Mouse (Mus musculus) heart, adult 2 months (tissue): ENCODE measurements around the gene Acot7. TPM values are rescaled to one million over a fixed set of nuclear protein-coding genes. Genes with fewer than 3 reads are reported as not detected.
A peak's percentile ranks its signal among the peaks of the same experiment; 100 is the strongest.

Experiments used
- DNase-seq, 2 experiments: peaks; one replicate each; pipeline ENCODE4 v3.0.0; 2021
- H3K27ac ChIP-seq: fragments of 200-600 bp; 2 replicates; pipeline ENCODE4 v1.8.1; 2022
- H3K27me3 ChIP-seq: fragments of 200-500 bp; 2 replicates; pipeline ENCODE4 v1.6.1; 2012; ENCODE audit warnings: mild to moderate bottlenecking, low read length, inconsistent platforms, mixed read lengths; ENCODE audit not compliant: control insufficient read depth, insufficient read depth
- H3K36me3 ChIP-seq: fragments of 200-500 bp; 2 replicates; pipeline ENCODE4 v1.6.1; 2012; ENCODE audit warnings: low read length, inconsistent platforms; ENCODE audit not compliant: control insufficient read depth, insufficient read depth
- H3K4me1 ChIP-seq: fragments of 200-500 bp; 2 replicates; pipeline ENCODE4 v1.6.1; 2011; ENCODE audit warnings: low read length; ENCODE audit not compliant: control insufficient read depth, insufficient read depth
- H3K4me3 ChIP-seq: fragments of 200-600 bp; 2 replicates; pipeline ENCODE4 v1.8.1; 2022
- H3K79me2 ChIP-seq: fragments of 200-500 bp; replicated peaks from 2 replicates; pipeline ENCODE4 v1.6.1; 2012; ENCODE audit warnings: mild to moderate bottlenecking, inconsistent platforms, low read length, moderate library complexity, mixed read lengths; ENCODE audit not compliant: control insufficient read depth, insufficient read depth
- H3K9ac ChIP-seq: fragments of 200-500 bp; 2 replicates; pipeline ENCODE4 v1.6.1; 2012; ENCODE audit warnings: low read depth, mild to moderate bottlenecking, control low read depth, inconsistent platforms, low read length, mixed read lengths
- CTCF ChIP-seq: fragments of 200-600 bp; IDR thresholded peaks from 2 replicates; pipeline ENCODE4 v1.8.1; 2022; ENCODE audit warnings: antibody characterized with exemption, mild to moderate bottlenecking, moderate library complexity
- EP300 ChIP-seq: fragments of 200-500 bp; IDR thresholded peaks from 2 replicates; pipeline ENCODE4 v1.6.1; 2011; ENCODE audit warnings: low read depth, low read length, control low read depth; ENCODE audit not compliant: insufficient read depth
- POLR2A ChIP-seq: fragments of 200-500 bp; IDR thresholded peaks from 2 replicates; pipeline ENCODE4 v1.6.1; 2011; ENCODE audit warnings: mild to moderate bottlenecking, low read depth, low read length, control low read depth; ENCODE audit not compliant: insufficient read depth
- WGBS: fragments of 180-500 bp; shearing (Covaris S2); methylation state at CpG from one replicate; pipeline ENCODE4 v1.1.7; 2018; 5-methylcytosine and 5-hydroxymethylcytosine counted together
- intact Hi-C: fragments of 180-260 bp; cut with DNase I; formaldehyde crosslinking; loops from one replicate; pipeline ENCODE4 v1.15.1; 2025
- polyA plus RNA-seq: library from polyadenylated mRNA; depleted of rRNA; stranded (reverse); fragments of >200 nt; gene quantifications from 2 replicates; pipeline ENCODE4 v1.2.3, GENCODE M21; 2012
- total RNA-seq, 2 experiments: library from RNA; stranded (reverse); gene quantifications; 2 replicates each; pipeline ENCODE4 v1.2.3; 2021

Gene Acot7
- total and polyA plus RNA-seq, 3 experiments = 51.7 to 64.8 (median 58.1) TPM

GRCm38 (mm10) chr4:152298836-152299235 is 120.9 kb downstream of the Acot7 start:
- intact Hi-C loops = loop anchor here (5.0 to 10.0 kb wide), 2 partner anchors 33 to 274 kb away; partner anchors contain the start of gene Zbtb48
- Histone ChIP-seq H3K27ac (no peak overlapping the region), H3K27me3 (no peaks in the 10 kb centered on the region), H3K36me3 (no peaks in the 10 kb centered on the region), H3K4me3 (no peak overlapping the region), H3K4me1 (peaks cover 8% of the 10 kb centered on the region), H3K9ac (0 out of 2 replicates have a peak overlapping the region, but pooled peaks have one; percentile 1), H3K79me2 (peaks cover 5% of the 10 kb centered on the region; the same call in 1 of the 2 replicates)
- WGBS = 79% methylated on average over 14 of the region's 14 CpGs
- TF ChIP-seq CTCF (no peak), POLR2A (no peak), EP300 (no peak)
- no peak for DNase-seq

GRCm38 (mm10) chr4:152300375-152300774 is 122.4 kb downstream of the Acot7 start:
- no peaks in the 10 kb centered on the region for H3K36me3 ChIP-seq
- peaks cover 7% of the 10 kb centered on the region for H3K4me1 ChIP-seq
- H3K27ac ChIP-seq = no peak overlapping the region
- H3K9ac ChIP-seq = no peak overlapping the region
- intact Hi-C loops = no loop called here
- TF ChIP-seq POLR2A = no peak
- TF ChIP-seq EP300 = no peak
- TF ChIP-seq CTCF = no peak
- H3K4me3 ChIP-seq = no peak overlapping the region
- WGBS = 89% methylated on average over 8 of the region's 8 CpGs
- no peaks in the 10 kb centered on the region for H3K27me3 ChIP-seq
- DNase-seq = no peak
- H3K79me2 ChIP-seq = peaks cover 5% of the 10 kb centered on the region; the same call in 1 of the 2 replicates

GRCm38 (mm10) chr4:152302012-152302411 is 124.1 kb downstream of the Acot7 start:
- 83% methylated on average over 11 of the region's 11 CpGs for WGBS
- no peak for TF ChIP-seq EP300
- Histone ChIP-seq H3K27ac (no peak overlapping the region), H3K36me3 (no peaks in the 10 kb centered on the region), H3K4me3 (no peak overlapping the region), H3K9ac (no peak overlapping the region), H3K4me1 (peaks cover 3% of the 10 kb centered on the region), H3K79me2 (peaks cover 5% of the 10 kb centered on the region; the same call in 1 of the 2 replicates), H3K27me3 (no peaks in the 10 kb centered on the region)
- DNase-seq = no peak
- intact Hi-C loops = no loop called here

- intact Hi-C loops = no loop called here
- 92% methylated on average over 10 of the region's 10 CpGs for WGBS
- Histone ChIP-seq H3K27me3 (no peaks in the 10 kb centered on the region), H3K36me3 (no peaks in the 10 kb centered on the region), H3K9ac (no peak overlapping the region), H3K4me3 (no peak overlapping the region), H3K79me2 (no peaks in the 10 kb centered on the region; the same call in 1 of the 2 replicates), H3K4me1 (no peaks in the 10 kb centered on the region; the same call in 1 of the 2 replicates), H3K27ac (no peak overlapping the region)
- TF ChIP-seq EP300 (no peak), CTCF (no peak), POLR2A (no peak)
- no peak for DNase-seq
Measured at GRCm38 (mm10) chr4:152303172-152303571, 125.2 kb downstream of the Acot7 start.

GRCm38 (mm10) chr4:152304685-152305084 is 126.8 kb downstream of the Acot7 start:
- Histone ChIP-seq H3K36me3 (no peaks in the 10 kb centered on the region), H3K4me1 (no peaks in the 10 kb centered on the region), H3K27me3 (no peaks in the 10 kb centered on the region), H3K79me2 (no peaks in the 10 kb centered on the region), H3K9ac (no peak overlapping the region), H3K27ac (no peak overlapping the region), H3K4me3 (no peak overlapping the region)
- TF ChIP-seq CTCF (no peak), EP300 (no peak), POLR2A (no peak)
- WGBS = 73% methylated on average over 6 of the region's 6 CpGs
- DNase-seq = no peak
- intact Hi-C loops = no loop called here

GRCm38 (mm10) chr4:152305991-152306390 is 128.1 kb downstream of the Acot7 start:
- 66% methylated on average over 6 of the region's 6 CpGs for WGBS
- no peak overlapping the region for H3K4me3 ChIP-seq
- H3K36me3 ChIP-seq = no peaks in the 10 kb centered on the region
- no peak overlapping the region for H3K9ac ChIP-seq
- no peaks in the 10 kb centered on the region for H3K4me1 ChIP-seq
- no peak for DNase-seq
- TF ChIP-seq EP300 = no peak
- no peak for TF ChIP-seq CTCF
- no peak for TF ChIP-seq POLR2A
- no peaks in the 10 kb centered on the region for H3K79me2 ChIP-seq
- H3K27ac ChIP-seq = no peak overlapping the region
- no peaks in the 10 kb centered on the region for H3K27me3 ChIP-seq
- intact Hi-C loops = no loop called here
